Mouse (Mus musculus) CD4-positive, CD25-positive, alpha-beta regulatory T cell (primary cell): ENCODE results near the gene Dnaja4. TPM values are rescaled to one million over a fixed set of nuclear protein-coding genes. Genes with fewer than 3 reads are reported as not detected.

ENCODE experiments used
- polyA plus RNA-seq: library from polyadenylated mRNA; unstranded; fragments of 100-300 nt; shearing (Covaris generic); gene quantifications from one replicate; pipeline ENCODE4 v1.2.1, GENCODE M21; 2017

The Dnaja4 gene
- 23.9 TPM for polyA plus RNA-seq

DNA sequence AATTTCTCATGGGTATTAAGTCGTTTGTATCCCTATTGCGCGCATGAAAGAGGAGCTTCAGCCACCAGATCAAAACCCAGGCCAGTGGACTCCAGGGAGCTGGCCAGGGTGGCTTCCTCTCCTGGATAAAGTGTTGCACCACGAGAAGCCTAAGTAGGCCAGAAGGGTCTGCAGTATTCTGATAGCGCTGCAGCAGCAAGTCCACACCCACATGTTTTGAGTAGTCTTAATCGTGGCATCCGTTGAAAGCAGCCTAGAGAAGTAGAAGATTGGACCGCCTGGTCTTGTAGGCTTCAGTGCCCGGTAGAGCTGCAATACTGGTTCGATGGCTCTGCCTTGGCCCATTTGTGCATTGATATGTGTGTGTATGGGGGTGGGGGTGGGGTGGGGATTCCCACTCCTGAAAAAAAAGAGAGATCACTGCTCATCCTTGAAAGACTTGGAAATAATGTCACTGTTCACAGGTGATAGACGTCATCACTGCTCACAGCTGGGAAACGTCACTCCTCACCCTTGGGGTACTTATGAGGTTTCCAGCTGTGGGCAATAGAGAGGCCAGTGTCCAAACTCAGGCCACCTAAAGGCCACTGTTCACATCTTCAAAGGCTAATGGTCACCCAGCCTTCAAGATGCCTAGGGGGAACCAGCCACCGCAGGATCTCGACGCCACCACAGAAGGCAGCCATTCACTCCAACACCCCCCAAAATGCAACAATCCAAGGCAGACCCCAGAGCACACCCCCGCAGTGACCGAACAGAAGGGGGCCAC is at the start of gene Dnaja4:
TSS of gene Dnaja4 (plus strand) at position 556 of the 769 bp plus-strand sequence.

GRCm38 (mm10) chr9:54661605-54662377 is 36.9 kb upstream of the Dnaja4 start, which contains the start of gene Acsbg1:
Acsbg1 (minus strand) TSS chr9:54661870.

DNA sequence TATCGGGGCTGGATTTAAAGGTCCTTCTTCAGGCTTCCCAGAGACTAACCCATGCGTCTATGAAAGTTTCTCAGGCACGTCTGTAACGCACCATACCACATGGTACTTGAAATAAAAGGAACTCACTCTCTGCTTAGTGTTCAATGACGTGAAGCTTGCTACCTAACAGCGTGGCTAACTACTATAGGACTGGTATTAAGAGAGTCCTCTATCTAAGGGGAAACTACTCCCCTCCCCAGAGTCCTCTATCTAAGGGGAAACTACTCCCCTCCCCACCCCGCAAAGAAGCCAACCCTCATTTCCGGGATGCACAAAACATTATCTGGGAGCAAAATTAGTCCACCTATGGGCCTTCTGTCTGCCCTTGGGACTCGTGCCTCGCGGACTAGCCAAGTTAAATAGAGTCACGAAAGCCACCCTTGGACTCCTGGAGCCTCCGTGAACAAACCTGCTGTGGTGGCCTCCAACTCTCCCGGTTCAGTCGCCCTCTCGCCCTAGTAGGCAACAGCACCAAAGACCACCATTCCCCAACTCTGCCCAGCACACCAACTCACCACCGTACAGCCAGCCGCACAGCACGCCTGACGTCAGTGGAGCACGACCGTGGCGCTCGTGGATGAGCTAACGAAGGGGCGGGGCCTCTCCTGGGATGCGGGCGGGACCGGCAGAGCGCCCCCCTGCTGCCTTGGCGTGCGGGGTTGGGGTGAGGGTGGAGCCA is 35.4 kb downstream of the Dnaja4 start, which contains the start of gene Wdr61:
TSS of gene Wdr61 (minus strand) at position 599 of the 718 bp plus-strand sequence.

DNA sequence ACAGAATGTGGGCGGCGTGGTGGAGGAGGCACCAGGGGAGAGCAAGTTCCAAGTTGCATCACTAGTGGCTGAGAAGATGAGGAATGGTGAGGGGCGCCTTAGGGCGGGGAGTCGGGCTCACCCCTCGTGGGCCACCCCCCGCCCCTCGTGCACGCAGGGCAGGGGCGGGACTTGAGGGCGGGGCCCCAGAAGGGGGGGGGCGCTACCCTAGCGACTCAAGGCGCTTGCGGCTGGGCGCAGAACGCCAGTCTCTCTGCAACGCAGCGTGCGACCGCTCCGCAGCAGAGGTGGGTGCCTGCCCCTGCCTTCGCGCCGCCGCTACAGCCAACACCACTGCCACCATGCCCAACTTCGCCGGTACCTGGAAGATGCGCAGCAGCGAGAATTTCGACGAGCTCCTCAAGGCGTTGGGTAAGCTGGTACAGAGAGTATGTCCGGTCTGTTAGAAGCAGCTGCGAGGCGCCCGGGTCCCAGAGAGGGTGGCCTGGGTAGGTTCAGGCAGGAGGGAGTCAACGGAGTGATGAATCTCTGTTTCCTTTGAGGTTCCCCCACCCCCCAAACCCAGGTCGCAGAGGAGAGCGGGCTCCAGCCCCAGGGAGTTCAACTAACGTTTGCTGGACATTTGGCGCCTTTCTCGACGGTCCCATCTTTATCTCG is 66.0 kb downstream of the Dnaja4 start, which contains the start of gene Crabp1:
TSS of gene Crabp1 (plus strand) at position 188 of the 657 bp plus-strand sequence.

Other genes with a start within 250 kb of the Dnaja4 start
- gene Dmxl2, start 197.2 kb upstream of the Dnaja4 start, polyA plus RNA-seq = 0.54 TPM
- not detected for gene Sh2d7, start 159.9 kb upstream of the Dnaja4 start, polyA plus RNA-seq
- 1.1 TPM for gene Cib2, start 138.7 kb upstream of the Dnaja4 start, polyA plus RNA-seq
- gene Idh3a, start 112.5 kb upstream of the Dnaja4 start, polyA plus RNA-seq = 97.3 TPM
- gene Acsbg1, start 37.0 kb upstream of the Dnaja4 start, polyA plus RNA-seq = 39.8 TPM
- gene Wdr61, start 35.6 kb downstream of the Dnaja4 start, polyA plus RNA-seq = 98.0 TPM
- gene Crabp1, start 65.9 kb downstream of the Dnaja4 start, polyA plus RNA-seq = not detected
- gene Ireb2, start 164.9 kb downstream of the Dnaja4 start, polyA plus RNA-seq = 22.3 TPM
- 0.44 TPM for gene Hykk, start 218.4 kb downstream of the Dnaja4 start, polyA plus RNA-seq